Mouse (Mus musculus) heart, embryonic 11.5 days (tissue): ENCODE data around the gene Ccdc150. TPM values are rescaled to one million over a fixed set of nuclear protein-coding genes. Genes with fewer than 3 reads are reported as not detected.

Experiments used
- ATAC-seq: fragments of 200-750 bp; cut with Nextera tagmentation; replicated peaks from 2 replicates; pipeline ENCODE4 v1.8.0; 2017; ENCODE audit warnings: moderate library complexity; ENCODE audit not compliant: insufficient number of reproducible peaks, low FRiP score, low TSS enrichment
- H3K27ac ChIP-seq: fragments of 300-500 bp; sonication (generic); 2 replicates; pipeline ENCODE4 v1.5.1; 2014; ENCODE audit warnings: mild to moderate bottlenecking, low read depth, low read length
- H3K27me3 ChIP-seq: fragments of 300-500 bp; sonication (generic); 2 replicates; pipeline ENCODE4 v1.6.1; 2014; ENCODE audit warnings: mild to moderate bottlenecking, low read length, mixed read lengths; ENCODE audit not compliant: control insufficient read depth, insufficient read depth
- H3K36me3 ChIP-seq: fragments of 300-500 bp; sonication (generic); 2 replicates; pipeline ENCODE4 v1.6.1; 2014; ENCODE audit warnings: mild to moderate bottlenecking, low read length, moderate library complexity, mixed read lengths; ENCODE audit not compliant: control insufficient read depth, insufficient read depth
- H3K4me1 ChIP-seq: fragments of 300-500 bp; sonication (generic); 2 replicates; pipeline ENCODE4 v1.6.1; 2014; ENCODE audit warnings: low read length; ENCODE audit not compliant: control insufficient read depth, insufficient read depth
- H3K4me2 ChIP-seq: fragments of 300-500 bp; sonication (generic); 2 replicates; pipeline ENCODE4 v1.6.1; 2014; ENCODE audit warnings: mild to moderate bottlenecking, moderate library complexity
- H3K4me3 ChIP-seq: fragments of 300-500 bp; sonication (generic); 2 replicates; pipeline ENCODE4 v1.5.1; 2014; ENCODE audit warnings: low read depth, low read length
- H3K9ac ChIP-seq: fragments of 300-500 bp; sonication (generic); 2 replicates; pipeline ENCODE4 v1.6.1; 2014; ENCODE audit warnings: mild to moderate bottlenecking, low read depth, low read length, moderate library complexity
- H3K9me3 ChIP-seq: fragments of 300-500 bp; sonication (generic); replicated peaks from 2 replicates; pipeline ENCODE4 v1.6.1; 2016; ENCODE audit warnings: low read length; ENCODE audit not compliant: control insufficient read depth
- WGBS: fragments of 180-500 bp; shearing (Covaris S2); extraction: QIAGEN DNeasy Blood & Tissue Kit; methylation state at CpG from one replicate; pipeline ENCODE4 v1.1.7; 2014; ENCODE audit not compliant: insufficient replicate concordance; 5-methylcytosine and 5-hydroxymethylcytosine counted together
- polyA plus RNA-seq: library from polyadenylated mRNA; unstranded; fragments of >200 nt; fragmentation: Nextera tagmentation; extraction: Ambion mirVana; gene quantifications from 2 replicates; pipeline ENCODE4 v1.2.1, GENCODE M21; 2014

Ccdc150 gene
- 0.34 and 0.56 TPM in 2 replicates for polyA plus RNA-seq

GRCm38 (mm10) chr1:54250158-54250866 lies at the start of gene Ccdc150:
Gene Ccdc150 (plus strand): TSS chr1:54250683.
- WGBS = 18% methylated on average over 33 of the region's 33 CpGs
- no peaks in the 10 kb centered on the region for H3K36me3 ChIP-seq
- H3K4me2 ChIP-seq = peak within 1 kb of the TSS; percentile 83
- peaks cover 2% of the 10 kb centered on the region; the same call in 1 of the 2 replicates for H3K4me1 ChIP-seq
- peak within 1 kb of the TSS; percentile 80 for H3K9ac ChIP-seq
- H3K4me3 ChIP-seq = peak within 1 kb of the TSS; percentile 65
- no peaks in the 10 kb centered on the region for H3K9me3 ChIP-seq
- H3K27ac ChIP-seq = 0 out of 2 replicates have a peak within 1 kb of the TSS, but pooled peaks have one; percentile 29
- H3K27me3 ChIP-seq = no peaks in the 10 kb centered on the region
- peak; percentile 100 for ATAC-seq

- H3K4me1 ChIP-seq = no peaks in the 10 kb centered on the region
- no peak overlapping the region for H3K4me2 ChIP-seq
- ATAC-seq = no peak
- no peaks in the 10 kb centered on the region for H3K36me3 ChIP-seq
- no peaks in the 10 kb centered on the region for H3K9me3 ChIP-seq
- H3K27ac ChIP-seq = no peak overlapping the region
- H3K9ac ChIP-seq = no peak overlapping the region
- WGBS = 94% methylated on average over 3 of the region's 3 CpGs
- no peak overlapping the region for H3K4me3 ChIP-seq
- H3K27me3 ChIP-seq = no peaks in the 10 kb centered on the region
These were observed 30.2 kb upstream of the Ccdc150 start for GRCm38 (mm10) chr1:54220273-54220672.

DNA sequence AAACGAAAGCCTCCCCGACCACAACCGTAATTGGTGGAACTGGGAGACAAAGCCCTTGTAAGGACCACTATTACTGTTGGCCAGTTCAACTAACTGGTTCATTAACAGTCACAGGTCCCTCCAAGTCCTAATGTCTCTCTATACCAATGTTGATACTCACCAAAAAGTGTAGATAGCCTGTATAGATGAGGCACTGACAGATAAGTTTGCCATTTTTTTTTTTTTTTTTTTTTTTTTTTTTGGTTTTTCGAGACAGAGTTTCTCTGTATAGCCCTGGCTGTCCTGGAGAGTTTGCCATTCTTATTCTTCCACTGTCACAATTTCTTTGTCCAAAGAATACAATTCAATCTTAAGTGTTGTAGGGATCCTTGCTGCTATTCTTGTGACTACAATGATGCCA lies 7.8 kb upstream of the Ccdc150 start:
- Histone ChIP-seq H3K4me1 (no peaks in the 10 kb centered on the region), H3K27ac (no peak overlapping the region), H3K9me3 (no peaks in the 10 kb centered on the region), H3K27me3 (no peaks in the 10 kb centered on the region), H3K9ac (no peak overlapping the region), H3K36me3 (no peaks in the 10 kb centered on the region), H3K4me2 (no peak overlapping the region), H3K4me3 (no peak overlapping the region)
- ATAC-seq = no peak
- 86% methylated on average over 4 of the region's 4 CpGs for WGBS

GRCm38 (mm10) chr1:54275552-54275951 lies 25.1 kb downstream of the Ccdc150 start:
- no peaks in the 10 kb centered on the region for H3K9me3 ChIP-seq
- no peak overlapping the region for H3K4me2 ChIP-seq
- no peaks in the 10 kb centered on the region for H3K36me3 ChIP-seq
- H3K27ac ChIP-seq = no peak overlapping the region
- ATAC-seq = no peak
- H3K27me3 ChIP-seq = no peaks in the 10 kb centered on the region
- H3K9ac ChIP-seq = no peak overlapping the region
- H3K4me3 ChIP-seq = no peak overlapping the region
- H3K4me1 ChIP-seq = no peaks in the 10 kb centered on the region
- WGBS = 50% methylated on average over 3 of the region's 3 CpGs

DNA sequence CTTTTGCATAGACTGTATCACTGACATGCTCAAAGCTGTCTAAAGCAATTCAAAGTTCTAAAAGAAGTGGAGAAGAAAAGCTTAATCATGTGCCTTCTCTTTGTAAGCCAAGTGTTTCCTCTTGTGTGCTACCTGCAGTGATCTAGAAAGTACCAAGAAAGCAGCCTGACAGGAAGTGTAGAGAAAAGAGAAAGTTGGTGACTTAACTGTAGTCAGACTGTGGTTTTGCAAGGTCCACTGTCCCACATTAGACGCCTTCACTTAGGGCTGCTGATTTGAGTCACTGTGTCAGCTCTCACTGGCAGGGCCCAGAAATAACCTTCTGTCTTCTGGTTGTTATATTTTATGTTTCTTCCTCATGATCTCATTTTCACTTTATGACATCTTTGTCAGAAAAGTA lies 29.1 kb downstream of the Ccdc150 start:
- Histone ChIP-seq H3K27ac (no peak overlapping the region), H3K4me2 (no peak overlapping the region), H3K4me1 (no peaks in the 10 kb centered on the region), H3K36me3 (no peaks in the 10 kb centered on the region), H3K4me3 (no peak overlapping the region), H3K9ac (no peak overlapping the region), H3K9me3 (no peaks in the 10 kb centered on the region), H3K27me3 (no peaks in the 10 kb centered on the region)
- ATAC-seq = no peak
- 87% methylated on average over 1 of the region's 1 CpGs for WGBS

DNA sequence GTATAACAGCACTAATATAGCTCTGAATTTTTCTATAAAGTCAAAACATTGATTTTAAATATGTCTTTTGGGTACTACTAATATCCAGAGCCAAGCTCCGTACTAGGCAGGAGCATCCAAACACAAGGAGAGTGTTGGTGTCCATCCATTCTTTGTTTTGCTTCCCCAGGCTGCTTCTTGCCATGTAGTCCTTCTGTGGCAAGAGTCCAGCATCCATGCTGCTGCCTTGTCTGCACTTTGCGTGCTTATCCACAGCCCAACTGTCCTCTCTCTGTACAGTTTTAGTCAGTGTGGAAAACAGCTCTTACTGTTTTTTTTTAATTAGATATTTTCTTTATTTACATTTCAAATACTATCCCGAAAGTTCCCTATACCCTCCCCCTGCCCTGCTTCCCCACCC lies 30.2 kb downstream of the Ccdc150 start:
- WGBS = 82% methylated on average over 3 of the region's 3 CpGs
- Histone ChIP-seq H3K9me3 (no peaks in the 10 kb centered on the region), H3K4me2 (no peak overlapping the region), H3K4me1 (no peaks in the 10 kb centered on the region), H3K4me3 (no peak overlapping the region), H3K27me3 (no peaks in the 10 kb centered on the region), H3K9ac (no peak overlapping the region), H3K36me3 (no peaks in the 10 kb centered on the region), H3K27ac (no peak overlapping the region)
- ATAC-seq = no peak

GRCm38 (mm10) chr1:54306404-54306803 lies 55.9 kb downstream of the Ccdc150 start:
- ATAC-seq = no peak
- Histone ChIP-seq H3K9me3 (no peaks in the 10 kb centered on the region), H3K27me3 (no peaks in the 10 kb centered on the region)

DNA sequence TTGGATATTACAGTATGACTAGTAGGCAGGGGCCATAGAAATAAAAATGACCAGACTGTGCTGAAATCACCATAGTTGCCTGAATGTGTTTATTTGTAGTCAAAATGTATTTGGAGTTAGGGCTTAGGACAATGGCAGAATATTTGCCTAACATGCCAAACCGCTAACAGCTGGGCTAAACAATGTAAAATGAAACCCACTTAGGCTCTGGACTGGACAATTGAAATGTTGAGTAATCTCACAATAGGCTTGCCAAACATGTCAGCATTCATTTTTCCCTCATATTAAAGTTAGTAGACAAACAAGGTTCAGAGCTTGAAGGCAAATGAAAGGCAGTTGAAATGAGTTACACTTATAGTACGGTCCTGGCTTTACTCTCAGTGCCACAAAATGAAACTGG lies 76.2 kb downstream of the Ccdc150 start:
- H3K4me1 ChIP-seq = no peaks in the 10 kb centered on the region
- no peaks in the 10 kb centered on the region for H3K27me3 ChIP-seq
- H3K9me3 ChIP-seq = peaks cover 10% of the 10 kb centered on the region
- H3K4me3 ChIP-seq = no peak overlapping the region
- no peak overlapping the region for H3K27ac ChIP-seq
- no peaks in the 10 kb centered on the region for H3K36me3 ChIP-seq
- ATAC-seq = no peak
- 94% methylated on average over 2 of the region's 2 CpGs for WGBS
- H3K9ac ChIP-seq = no peak overlapping the region
- H3K4me2 ChIP-seq = no peak overlapping the region

More at GRCm38 (mm10) chr1:54306404-54306803, 55.9 kb downstream of the Ccdc150 start:
- no peak overlapping the region for H3K27ac ChIP-seq
- H3K4me3 ChIP-seq = no peak overlapping the region
- no peak overlapping the region for H3K9ac ChIP-seq
- WGBS = 69% methylated on average over 2 of the region's 2 CpGs
- no peak overlapping the region for H3K4me2 ChIP-seq
- H3K4me1 ChIP-seq = no peaks in the 10 kb centered on the region
- no peaks in the 10 kb centered on the region for H3K36me3 ChIP-seq
